Mouse (Mus musculus): ENCODE data around the gene Sertad1.

DNA sequence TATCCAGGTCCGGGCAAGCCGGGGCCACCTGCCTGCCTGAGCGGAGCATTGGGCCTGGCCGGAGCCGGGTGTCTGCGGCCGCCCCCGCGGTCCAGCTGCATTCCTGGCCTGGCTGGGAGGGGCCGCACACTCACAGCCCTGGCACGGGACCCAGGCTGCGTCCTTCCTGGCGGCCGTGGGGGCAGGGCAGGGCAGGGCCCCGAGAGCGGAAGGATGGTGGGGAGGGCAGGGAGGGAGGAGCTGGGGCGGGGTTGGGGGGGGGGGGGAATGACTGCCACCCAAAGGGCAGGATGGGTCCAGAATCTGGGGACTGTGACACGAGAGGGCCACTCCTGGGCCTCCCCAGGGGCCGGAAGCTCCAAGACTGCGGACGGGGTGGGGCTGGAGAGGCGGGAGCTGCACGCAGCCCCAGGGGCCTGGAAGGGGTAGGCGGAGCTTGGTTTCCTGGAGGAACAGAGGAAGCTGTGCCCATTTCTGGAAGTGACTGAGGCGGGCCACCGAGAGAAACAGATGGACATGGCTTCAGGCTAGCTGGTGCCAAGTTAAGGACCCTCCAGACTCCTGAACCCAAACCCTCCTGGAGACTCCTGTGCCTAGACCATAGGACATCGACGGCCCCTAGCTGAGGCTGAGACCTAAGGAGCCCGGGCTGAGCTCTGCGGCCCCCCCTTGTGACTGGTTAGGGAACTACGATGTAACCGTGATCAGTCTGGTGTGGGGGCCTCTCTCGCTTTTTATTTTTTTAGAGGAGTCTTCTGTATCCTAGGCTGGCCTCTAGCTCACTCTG, 4.0 kb downstream of the Sertad1 start:
- peak; percentile 46 for TF ChIP-seq CTCF (IDR thresholded peaks at IDR 0.05; ENCODE audit: insufficient read depth, low read length)
- peak; percentile 79; the same call in 1 of the 2 replicates for TF ChIP-seq POLR2A (IDR thresholded peaks at IDR 0.05; ENCODE audit: borderline replicate concordance, extremely low read depth, low read depth, low read length)

Measured in lung, adult 2 months (tissue).